Mouse (Mus musculus): ENCODE data around the gene Gm10487.
"Not testable (repeated sequence)": the region's sequence is repeated elsewhere in the genome, so short reads cannot be mapped to it uniquely, and the experiment has no call there.

Gm10487 gene

DNA sequence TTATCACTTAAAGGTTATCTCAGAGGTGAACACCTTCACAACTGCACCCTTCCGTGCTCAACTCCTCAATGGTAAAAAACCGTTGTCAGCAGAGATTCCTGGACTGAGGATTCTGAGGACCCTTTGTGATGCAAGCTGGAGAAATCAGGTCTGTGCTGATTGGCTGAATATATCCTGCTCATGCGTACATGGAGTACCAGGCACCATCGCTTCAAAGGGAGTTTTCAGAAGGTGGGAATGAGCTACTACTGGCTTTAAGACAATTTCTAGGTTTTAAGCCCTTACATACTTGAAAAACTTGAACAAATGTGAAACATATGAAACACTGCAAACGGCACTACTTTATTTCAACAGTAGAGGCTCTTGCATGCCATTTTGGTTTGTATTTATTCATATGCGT lies at the start of gene Gm10487:
Gene Gm10487 (minus strand): TSS at position 101 of the 400 bp plus-strand sequence.
- DNase-seq (ENCODE audit: low spot score): not testable (repeated sequence)

Measured in ovary, postnatal 10 days (tissue).